Mouse (Mus musculus) MEL (cell line): ENCODE measurements around the gene Pramel7.

ENCODE experiments used
- POLR2A ChIP-seq, 2 experiments: IDR thresholded peaks; 2 replicates each; pipeline ENCODE4 v1.6.1; 2011 to 2012; ENCODE audit warnings: low read length in 2 of 2, mild to moderate bottlenecking in 2 of 2, control low read depth in 1 of 2, improper control_type of control experiment in 1 of 2, low read depth in 1 of 2, moderate library complexity in 1 of 2; ENCODE audit not compliant: control insufficient read depth in 1 of 2, insufficient read depth in 1 of 2, poor library complexity in 1 of 2
- ZMIZ1 ChIP-seq: IDR thresholded peaks from 2 replicates; pipeline ENCODE4 v1.6.1; 2012; ENCODE audit warnings: low read depth, mild to moderate bottlenecking, inconsistent platforms, low read length, improper control_type of control experiment, moderate library complexity

- TF ChIP-seq POLR2A (IDR thresholded peaks at IDR 0.05; ENCODE audit: control insufficient read depth in 1 of 2, insufficient read depth in 1 of 2, low read depth in 1 of 2, low read length in 2 of 2, poor library complexity in 1 of 2) (no peak), ZMIZ1 (no peak)
These were observed 18.2 kb upstream of the Pramel7 start for GRCm38 (mm10) chr2:87515046-87515445.
